Mouse (Mus musculus) E14TG2a.4 (cell line): ENCODE measurements around the gene Spp2.
A peak's percentile ranks its signal among the peaks of the same experiment; 100 is the strongest.

Experiments used
- H3K27me3 ChIP-seq: 2 replicates; pipeline ENCODE4 v1.6.1; 2014; ENCODE audit warnings: low read length, control low read depth; ENCODE audit not compliant: insufficient read depth
- H3K36me3 ChIP-seq: 2 replicates; pipeline ENCODE4 v1.6.1; 2014; ENCODE audit warnings: low read length, control low read depth; ENCODE audit not compliant: insufficient read depth
- H3K4me1 ChIP-seq: replicated peaks from 2 replicates; pipeline ENCODE4 v1.6.1; 2014; ENCODE audit warnings: low read depth, low read length, control low read depth
- H3K4me3 ChIP-seq: replicated peaks from 2 replicates; pipeline ENCODE4 v1.5.1; 2014; ENCODE audit warnings: mild to moderate bottlenecking, low read length
- H3K9me3 ChIP-seq: 2 replicates; pipeline ENCODE4 v1.6.1; 2014; ENCODE audit warnings: low read length, control low read depth
- CTCF ChIP-seq: conservative IDR thresholded peaks from 2 replicates; pipeline ENCODE4 v1.5.1; 2014; ENCODE audit warnings: low read length
- NANOG ChIP-seq: IDR thresholded peaks from 2 replicates; pipeline ENCODE4 v1.6.1; 2014; ENCODE audit warnings: borderline replicate concordance, low read length, mixed read lengths
- POU5F1 ChIP-seq: IDR thresholded peaks from 2 replicates; pipeline ENCODE4 v1.6.1; 2014; ENCODE audit warnings: low read length, borderline replicate concordance

Gene Spp2

DNA sequence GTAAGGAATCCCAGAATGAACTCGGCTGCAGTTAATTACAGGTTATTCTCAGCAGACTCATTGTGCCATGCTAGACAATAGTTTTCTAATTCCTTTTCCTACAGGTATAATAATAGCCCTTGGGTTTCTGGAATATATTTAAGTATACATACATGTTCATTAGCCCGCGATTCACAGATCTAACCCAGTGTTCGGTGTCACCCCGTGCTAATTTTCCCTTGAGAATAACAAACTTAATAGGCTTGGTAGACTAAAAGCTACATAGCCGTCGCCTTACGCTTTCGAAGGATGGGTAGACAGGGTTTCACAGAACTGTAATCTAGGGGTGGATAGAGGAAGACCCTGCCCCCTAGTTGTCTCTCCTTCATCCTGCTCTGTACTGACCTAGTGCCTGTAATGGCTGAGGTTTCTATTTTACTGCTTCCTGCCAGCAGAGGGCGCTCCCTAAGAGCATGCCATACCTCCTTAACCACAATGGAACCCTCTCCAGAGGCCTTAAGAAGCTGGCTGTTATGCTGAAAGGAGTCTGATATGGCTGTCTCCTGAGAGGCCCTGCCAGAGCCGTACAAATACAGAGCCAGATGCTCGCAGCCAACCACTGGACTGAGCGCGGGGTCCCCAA, 49.8 kb downstream of the Spp2 start:
- no peak overlapping the region for H3K4me3 ChIP-seq
- H3K4me1 ChIP-seq, result peaks cover 81% of the 10 kb centered on the region
- no peaks in the 10 kb centered on the region for H3K9me3 ChIP-seq
- no peak for TF ChIP-seq NANOG
- TF ChIP-seq CTCF, result peak; percentile 88
- no peaks in the 10 kb centered on the region for H3K36me3 ChIP-seq
- no peaks in the 10 kb centered on the region for H3K27me3 ChIP-seq

DNA sequence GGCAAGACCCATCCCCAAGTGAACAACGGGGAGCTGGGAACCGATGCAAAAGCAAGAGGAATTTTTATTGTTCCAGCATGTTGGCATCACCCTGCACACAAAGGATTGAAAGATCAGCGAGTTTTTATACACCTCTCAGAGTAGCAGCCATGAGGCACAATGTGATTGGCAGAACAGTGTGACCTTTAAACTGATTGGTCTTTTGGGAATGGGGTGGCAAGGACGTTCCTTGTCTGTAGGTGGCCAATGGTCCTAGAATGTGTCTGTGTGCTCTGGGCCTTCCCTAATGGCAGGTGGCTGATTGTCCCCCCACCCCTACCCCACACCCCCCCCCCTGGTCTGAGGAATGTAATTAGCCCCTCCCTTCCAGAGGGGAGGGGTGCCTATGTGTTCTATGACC, 52.4 kb downstream of the Spp2 start:
- TF ChIP-seq POU5F1, result no peak
- TF ChIP-seq NANOG, result no peak
- no peak for TF ChIP-seq CTCF
- Histone ChIP-seq H3K27me3 (no peaks in the 10 kb centered on the region), H3K4me1 (peaks cover 89% of the 10 kb centered on the region), H3K36me3 (no peaks in the 10 kb centered on the region), H3K4me3 (no peak overlapping the region), H3K9me3 (no peaks in the 10 kb centered on the region)

DNA sequence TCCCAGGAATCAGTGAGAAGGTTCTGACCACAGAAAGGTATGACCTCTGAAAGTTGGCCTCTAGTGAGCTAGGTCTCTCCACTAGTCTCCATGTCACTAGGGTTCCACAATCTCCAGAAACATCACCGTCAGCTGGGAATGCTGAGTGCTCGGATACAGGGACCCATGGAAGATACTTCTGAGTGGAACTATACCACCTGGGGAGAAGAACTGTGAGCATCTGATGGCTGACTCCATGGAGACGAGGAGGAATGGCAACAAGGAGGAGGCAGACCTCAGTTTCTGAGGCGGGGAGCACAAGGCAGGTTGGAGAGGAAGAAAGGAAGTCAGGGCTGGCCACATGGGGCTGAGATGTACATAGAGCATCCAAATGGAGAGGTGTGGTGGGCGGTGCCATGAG, 52.9 kb downstream of the Spp2 start:
- H3K4me3 ChIP-seq, result 0 out of 2 replicates have a peak overlapping the region, but pooled peaks have one; percentile 10
- no peaks in the 10 kb centered on the region for H3K27me3 ChIP-seq
- TF ChIP-seq NANOG (no peak), POU5F1 (no peak), CTCF (no peak)
- peaks cover 91% of the 10 kb centered on the region for H3K4me1 ChIP-seq
- H3K36me3 ChIP-seq, result no peaks in the 10 kb centered on the region
- H3K9me3 ChIP-seq, result no peaks in the 10 kb centered on the region

DNA sequence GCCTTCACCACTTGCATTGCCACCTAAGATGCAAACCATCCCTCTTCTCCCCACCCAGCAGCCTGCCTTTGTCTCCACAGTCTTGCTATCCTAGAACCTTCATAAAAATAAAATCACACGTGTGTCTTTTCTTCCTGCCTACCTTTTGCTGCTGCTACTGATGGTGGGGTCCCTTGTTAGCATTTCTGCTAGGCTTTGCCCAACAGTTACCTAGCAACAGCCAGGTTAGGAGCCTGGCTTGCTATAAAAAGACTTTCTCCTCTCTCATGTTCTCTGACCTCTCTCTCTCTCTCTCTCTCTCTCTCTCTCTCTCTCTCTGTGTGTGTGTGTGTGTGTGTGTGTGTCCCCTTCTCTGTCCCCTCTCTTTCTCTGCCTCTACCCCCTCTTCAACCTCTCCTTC, 54.3 kb downstream of the Spp2 start:
- no peaks in the 10 kb centered on the region for H3K36me3 ChIP-seq
- H3K27me3 ChIP-seq, result no peaks in the 10 kb centered on the region
- peaks cover 93% of the 10 kb centered on the region for H3K4me1 ChIP-seq
- TF ChIP-seq POU5F1, result no peak
- no peak for TF ChIP-seq CTCF
- TF ChIP-seq NANOG, result no peak
- no peaks in the 10 kb centered on the region for H3K9me3 ChIP-seq
- H3K4me3 ChIP-seq, result no peak overlapping the region

DNA sequence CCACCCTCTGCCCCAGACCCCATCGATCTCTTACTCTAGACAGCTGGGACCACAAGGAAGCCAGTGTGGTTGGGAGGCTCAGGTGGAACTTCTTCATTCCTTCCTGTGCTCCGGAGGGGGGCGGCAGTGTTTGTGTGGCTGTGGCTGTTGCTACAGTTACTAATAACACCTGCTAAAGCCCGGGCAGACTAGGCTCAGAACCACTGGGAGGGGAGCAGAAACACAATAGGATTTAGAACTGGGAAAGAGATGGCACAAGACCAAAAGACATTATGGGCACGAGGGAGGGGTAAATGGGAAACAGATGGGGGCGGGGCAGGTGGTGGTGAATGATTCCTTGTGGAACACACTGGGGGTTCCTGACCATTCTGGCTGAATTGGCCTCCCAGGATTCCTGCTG, 55.7 kb downstream of the Spp2 start:
- Histone ChIP-seq H3K4me3 (no peak overlapping the region), H3K36me3 (no peaks in the 10 kb centered on the region), H3K4me1 (peaks cover 95% of the 10 kb centered on the region), H3K27me3 (no peaks in the 10 kb centered on the region), H3K9me3 (no peaks in the 10 kb centered on the region)
- TF ChIP-seq POU5F1 (no peak), CTCF (no peak), NANOG (no peak)

DNA sequence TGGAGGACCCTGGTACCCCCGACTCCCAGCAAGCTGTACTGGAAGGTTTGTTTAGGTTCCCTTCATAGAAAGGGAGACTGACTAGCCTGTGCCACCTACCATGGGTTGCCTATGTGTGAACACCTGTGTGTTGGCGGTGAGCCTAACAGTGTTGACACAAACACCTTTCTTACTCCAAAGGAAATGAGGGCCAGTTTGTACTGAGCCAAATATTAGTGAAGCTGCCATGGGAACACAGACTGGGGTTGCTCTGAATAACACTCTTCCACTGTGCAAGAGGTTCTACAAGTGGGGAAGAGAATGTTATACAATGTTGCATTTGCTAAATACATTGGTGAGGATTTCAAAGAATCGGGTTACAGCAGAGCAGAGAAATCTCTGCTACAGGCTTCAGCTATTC, 56.5 kb downstream of the Spp2 start:
- Histone ChIP-seq H3K36me3 (no peaks in the 10 kb centered on the region), H3K4me3 (no peak overlapping the region), H3K4me1 (peaks cover 95% of the 10 kb centered on the region), H3K9me3 (peaks cover 7% of the 10 kb centered on the region), H3K27me3 (no peaks in the 10 kb centered on the region)
- no peak for TF ChIP-seq POU5F1
- no peak for TF ChIP-seq NANOG
- TF ChIP-seq CTCF, result no peak

DNA sequence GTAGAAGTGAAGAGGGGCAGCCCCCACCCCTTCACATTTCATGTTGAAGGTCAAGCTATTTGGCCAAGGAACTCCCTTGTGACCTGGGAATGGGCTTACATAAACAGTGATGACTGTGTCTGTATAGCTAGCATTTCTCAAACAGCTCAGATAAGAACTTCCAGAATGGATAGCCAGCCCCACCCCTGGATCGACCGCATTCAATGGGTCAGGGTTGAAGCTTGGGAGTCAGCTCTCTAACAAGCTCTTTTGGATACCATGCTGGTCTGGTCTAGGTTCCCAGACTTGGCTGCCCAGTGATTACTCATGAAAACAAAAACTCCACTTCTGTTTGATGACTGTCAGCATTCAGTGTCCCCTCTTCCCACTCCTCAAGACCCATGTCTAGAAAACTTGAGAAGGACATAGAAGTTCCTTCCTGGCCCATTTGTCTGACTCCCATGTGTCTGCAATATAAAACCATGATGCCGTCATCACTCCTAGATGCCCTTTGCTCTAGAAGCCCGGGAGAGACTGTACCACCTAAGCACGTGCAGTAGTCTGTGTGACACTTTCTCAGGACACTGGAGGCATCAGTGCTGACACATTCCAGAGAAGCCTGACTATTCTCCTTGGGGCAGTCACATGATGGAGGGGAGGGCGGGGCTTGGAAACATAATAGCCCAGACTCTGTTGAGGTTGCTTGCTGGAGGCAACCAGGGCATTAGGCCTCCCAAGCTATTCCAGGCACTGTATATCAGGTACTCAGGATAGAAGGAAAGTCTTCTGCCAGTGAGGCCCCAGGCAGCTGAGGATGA, 57.5 kb downstream of the Spp2 start:
- peaks cover 91% of the 10 kb centered on the region for H3K4me1 ChIP-seq
- no peak overlapping the region for H3K4me3 ChIP-seq
- TF ChIP-seq POU5F1, result no peak
- no peak for TF ChIP-seq CTCF
- TF ChIP-seq NANOG, result no peak

DNA sequence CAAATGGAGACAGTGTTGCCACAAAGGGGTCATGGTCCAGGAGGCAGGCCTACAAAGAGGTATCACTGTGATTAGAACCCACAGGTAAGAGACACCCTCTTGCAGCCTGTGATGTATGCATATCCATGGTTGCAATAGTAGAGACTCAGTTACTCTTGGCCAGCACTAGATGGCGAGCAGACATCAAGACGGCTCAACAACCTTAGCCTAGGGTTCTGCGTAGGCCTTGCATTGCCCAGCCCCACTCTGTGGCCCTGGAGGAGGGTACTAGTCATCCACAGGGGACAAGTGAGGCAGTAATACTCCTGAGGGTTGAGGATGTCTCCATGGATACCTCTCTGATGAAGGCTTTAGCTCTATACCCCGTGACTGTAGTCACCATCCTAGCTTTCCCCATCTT, 59.0 kb downstream of the Spp2 start:
- H3K36me3 ChIP-seq, result no peaks in the 10 kb centered on the region
- no peak for TF ChIP-seq NANOG
- no peak for TF ChIP-seq POU5F1
- no peak for TF ChIP-seq CTCF
- no peak overlapping the region for H3K4me3 ChIP-seq
- no peaks in the 10 kb centered on the region for H3K27me3 ChIP-seq
- peaks cover 18% of the 10 kb centered on the region for H3K9me3 ChIP-seq
- peaks cover 80% of the 10 kb centered on the region for H3K4me1 ChIP-seq

More for the DNA sequence above, 57.5 kb downstream of the Spp2 start:
- H3K9me3 ChIP-seq, result peaks cover 17% of the 10 kb centered on the region
- H3K27me3 ChIP-seq, result no peaks in the 10 kb centered on the region
- H3K36me3 ChIP-seq, result no peaks in the 10 kb centered on the region
